Mouse (Mus musculus) embryonic facial prominence, embryonic 14.5 days (tissue): ENCODE measurements around the gene Macf1. TPM values are rescaled to one million over a fixed set of nuclear protein-coding genes. Genes with fewer than 3 reads are reported as not detected.
"Not testable (repeated sequence)": the region's sequence is repeated elsewhere in the genome, so short reads cannot be mapped to it uniquely, and the experiment has no call there.

Source experiments
- ATAC-seq: fragments of 200-750 bp; cut with Nextera tagmentation; 2 replicates; pipeline ENCODE4 v1.8.0; 2017; ENCODE audit warnings: low read depth, moderate number of reproducible peaks, moderate TSS enrichment
- DNase-seq: peaks from one replicate; pipeline ENCODE4 v3.0.0-alpha.2; 2015; ENCODE audit warnings: low spot score
- H3K27ac ChIP-seq: fragments of 300-500 bp; sonication (generic); replicated peaks from 2 replicates; pipeline ENCODE4 v1.5.1; 2014; ENCODE audit warnings: low read depth, mild to moderate bottlenecking, low read length, moderate library complexity
- H3K27me3 ChIP-seq: fragments of 300-500 bp; sonication (generic); replicated peaks from 2 replicates; pipeline ENCODE4 v1.6.1; 2014; ENCODE audit warnings: low read length; ENCODE audit not compliant: control insufficient read depth, insufficient read depth
- H3K36me3 ChIP-seq: fragments of 300-500 bp; sonication (generic); 2 replicates; pipeline ENCODE4 v1.6.1; 2014; ENCODE audit warnings: low read length, mixed read lengths; ENCODE audit not compliant: control insufficient read depth, insufficient read depth
- H3K4me1 ChIP-seq: fragments of 300-500 bp; sonication (generic); 2 replicates; pipeline ENCODE4 v1.6.1; 2014; ENCODE audit warnings: antibody characterized with exemption, low read length; ENCODE audit not compliant: control insufficient read depth, insufficient read depth
- H3K4me2 ChIP-seq: fragments of 300-500 bp; sonication (generic); 2 replicates; pipeline ENCODE4 v1.6.1; 2014; ENCODE audit warnings: low read depth, mild to moderate bottlenecking, low read length, moderate library complexity, mixed read lengths
- H3K4me3 ChIP-seq: fragments of 300-500 bp; sonication (generic); 2 replicates; pipeline ENCODE4 v1.5.1; 2014; ENCODE audit warnings: low read depth, mild to moderate bottlenecking, low read length
- H3K9ac ChIP-seq: fragments of 300-500 bp; sonication (generic); 2 replicates; pipeline ENCODE4 v1.6.1; 2014; ENCODE audit warnings: low read depth, mild to moderate bottlenecking, low read length, moderate library complexity, mixed read lengths
- H3K9me3 ChIP-seq: fragments of 300-500 bp; sonication (generic); 2 replicates; pipeline ENCODE4 v1.6.1; 2016; ENCODE audit warnings: low read length; ENCODE audit not compliant: control insufficient read depth
- WGBS: fragments of 180-500 bp; shearing (Covaris S2); extraction: QIAGEN DNeasy Blood & Tissue Kit; methylation state at CpG from one replicate; pipeline ENCODE4 v1.1.7; 2014; 5-methylcytosine and 5-hydroxymethylcytosine counted together
- polyA plus RNA-seq: library from polyadenylated mRNA; unstranded; fragments of >200 nt; fragmentation: Nextera tagmentation; extraction: Ambion mirVana; gene quantifications from 2 replicates; pipeline ENCODE4 v1.2.1, GENCODE M21; 2014

Gene Macf1
- polyA plus RNA-seq, 1 experiment from 2014 or later, result 80.5 TPM

GRCm38 (mm10) chr4:123653446-123653845 is 30.7 kb downstream of the Macf1 start:
- not testable (repeated sequence) for H3K36me3 ChIP-seq, H3K4me1 ChIP-seq, H3K9me3 ChIP-seq, H3K4me3 ChIP-seq, ATAC-seq, H3K27ac ChIP-seq, DNase-seq, H3K9ac ChIP-seq, H3K4me2 ChIP-seq, H3K27me3 ChIP-seq
- WGBS, result 92% methylated on average over 5 of the region's 5 CpGs

- WGBS, result 77% methylated on average over 3 of the region's 3 CpGs
- no peak for ATAC-seq
- no peaks in the 10 kb centered on the region for H3K27me3 ChIP-seq
These were observed 32.0 kb downstream of the Macf1 start for GRCm38 (mm10) chr4:123652130-123652529.

GRCm38 (mm10) chr4:123649131-123649530 is 35.0 kb downstream of the Macf1 start:
- no peak for DNase-seq
- ATAC-seq, result no peak
- H3K27me3 ChIP-seq, result no peaks in the 10 kb centered on the region
- H3K27ac ChIP-seq, result no peak overlapping the region
- WGBS, result 82% methylated on average over 6 of the region's 6 CpGs
- H3K36me3 ChIP-seq, result peaks cover 5% of the 10 kb centered on the region; the same call in 1 of the 2 replicates
- no peaks in the 10 kb centered on the region for H3K9me3 ChIP-seq
- no peaks in the 10 kb centered on the region for H3K4me1 ChIP-seq
- no peak overlapping the region for H3K4me3 ChIP-seq
- H3K9ac ChIP-seq, result no peak overlapping the region
- H3K4me2 ChIP-seq, result no peak overlapping the region

More at GRCm38 (mm10) chr4:123652130-123652529, 32.0 kb downstream of the Macf1 start:
- H3K27ac ChIP-seq, result no peak overlapping the region
- no peak for DNase-seq
- no peaks in the 10 kb centered on the region for H3K9me3 ChIP-seq
- no peak overlapping the region for H3K9ac ChIP-seq
- H3K36me3 ChIP-seq, result peaks cover 5% of the 10 kb centered on the region; the same call in 1 of the 2 replicates
- no peaks in the 10 kb centered on the region for H3K4me1 ChIP-seq
- no peak overlapping the region for H3K4me3 ChIP-seq
- no peak overlapping the region for H3K4me2 ChIP-seq

GRCm38 (mm10) chr4:123647668-123648067 is 36.5 kb downstream of the Macf1 start:
- Histone ChIP-seq H3K4me1 (peaks cover 6% of the 10 kb centered on the region), H3K36me3 (peaks cover 5% of the 10 kb centered on the region; the same call in 1 of the 2 replicates), H3K9me3 (no peaks in the 10 kb centered on the region), H3K4me2 (no peak overlapping the region), H3K27ac (no peak overlapping the region), H3K9ac (no peak overlapping the region), H3K4me3 (no peak overlapping the region), H3K27me3 (no peaks in the 10 kb centered on the region)
- ATAC-seq (no peak), DNase-seq (no peak)
- 87% methylated on average over 4 of the region's 4 CpGs for WGBS

- no peak overlapping the region for H3K9ac ChIP-seq
- no peak overlapping the region for H3K4me2 ChIP-seq
- peaks cover 5% of the 10 kb centered on the region; the same call in 1 of the 2 replicates for H3K36me3 ChIP-seq
- peaks cover 6% of the 10 kb centered on the region for H3K4me1 ChIP-seq
- H3K27me3 ChIP-seq, result no peaks in the 10 kb centered on the region
- H3K27ac ChIP-seq, result no peak overlapping the region
- H3K4me3 ChIP-seq, result no peak overlapping the region
- ATAC-seq (no peak), DNase-seq (no peak)
- no peaks in the 10 kb centered on the region for H3K9me3 ChIP-seq
- 76% methylated on average over 2 of the region's 2 CpGs for WGBS
These were observed 37.1 kb downstream of the Macf1 start for GRCm38 (mm10) chr4:123647109-123647508.

GRCm38 (mm10) chr4:123645246-123645845 is 38.8 kb downstream of the Macf1 start:
- peaks cover 5% of the 10 kb centered on the region; the same call in 1 of the 2 replicates for H3K36me3 ChIP-seq
- 91% methylated on average over 3 of the region's 3 CpGs for WGBS
- no peak overlapping the region for H3K4me3 ChIP-seq
- no peak overlapping the region for H3K9ac ChIP-seq
- H3K4me1 ChIP-seq, result peaks cover 6% of the 10 kb centered on the region
- ATAC-seq (no peak), DNase-seq (no peak)
- no peak overlapping the region for H3K27ac ChIP-seq
- H3K9me3 ChIP-seq, result no peaks in the 10 kb centered on the region
- no peaks in the 10 kb centered on the region for H3K27me3 ChIP-seq
- H3K4me2 ChIP-seq, result no peak overlapping the region

GRCm38 (mm10) chr4:123643561-123643960 is 40.6 kb downstream of the Macf1 start:
- Histone ChIP-seq H3K4me1 (peaks cover 6% of the 10 kb centered on the region), H3K36me3 (no peaks in the 10 kb centered on the region), H3K4me3 (no peak overlapping the region), H3K27me3 (no peaks in the 10 kb centered on the region), H3K9ac (no peak overlapping the region), H3K9me3 (no peaks in the 10 kb centered on the region), H3K4me2 (no peak overlapping the region), H3K27ac (peak overlapping the region; percentile 21)
- no peak for ATAC-seq
- WGBS, result 75% methylated on average over 6 of the region's 6 CpGs
- no peak for DNase-seq

GRCm38 (mm10) chr4:123642877-123643276 is 41.3 kb downstream of the Macf1 start:
- peaks cover 6% of the 10 kb centered on the region for H3K4me1 ChIP-seq
- peak overlapping the region; percentile 21; the same call in 1 of the 2 replicates for H3K27ac ChIP-seq
- no peaks in the 10 kb centered on the region for H3K9me3 ChIP-seq
- peak; percentile 77 for DNase-seq
- WGBS, result 45% methylated on average over 5 of the region's 5 CpGs
- peak; percentile 57; the same call in 1 of the 2 replicates for ATAC-seq
- H3K27me3 ChIP-seq, result no peaks in the 10 kb centered on the region
- no peak overlapping the region for H3K4me2 ChIP-seq
- H3K9ac ChIP-seq, result no peak overlapping the region
- no peak overlapping the region for H3K4me3 ChIP-seq
- no peaks in the 10 kb centered on the region for H3K36me3 ChIP-seq

GRCm38 (mm10) chr4:123637136-123637535 is 47.0 kb downstream of the Macf1 start:
- Histone ChIP-seq H3K27ac (no peak overlapping the region), H3K4me1 (no peaks in the 10 kb centered on the region; the same call in 1 of the 2 replicates), H3K4me3 (no peak overlapping the region), H3K27me3 (no peaks in the 10 kb centered on the region), H3K4me2 (no peak overlapping the region), H3K9me3 (no peaks in the 10 kb centered on the region), H3K36me3 (no peaks in the 10 kb centered on the region), H3K9ac (no peak overlapping the region)
- WGBS, result 86% methylated on average over 6 of the region's 6 CpGs
- ATAC-seq (peak; percentile 55; the same call in 1 of the 2 replicates), DNase-seq (peak; percentile 79)
